Comparison of ENCODE assay signal across 8 mouse cellular contexts in genomic region chr6:128479463-128480454, GRCm38 (mm10). TPM values are rescaled to one million over a fixed set of nuclear protein-coding genes. Genes with fewer than 3 reads are reported as not detected.
DNase-seq lines count a peak whose midpoint lies in the region; ATAC-seq and TF ChIP-seq lines count a peak whose summit lies in the region.

No protein-coding gene starts in this region.

- H3K27me3 ChIP-seq in hindbrain, postnatal 0 days (ENCODE audit: insufficient read depth, low read length), result no peaks in the 10 kb centered on the region

- no peaks in the 10 kb centered on the region for H3K36me3 ChIP-seq in hindbrain, postnatal 0 days (ENCODE audit: insufficient read depth, low read length)

- no peak overlapping the region for H3K9ac ChIP-seq in hindbrain, postnatal 0 days (replicated peaks; ENCODE audit: low read length)

- peak; percentile 97 for DNase-seq in ZHBTc4 (ENCODE audit: low read depth, low spot score)
- DNase-seq in cerebellum, postnatal 4 days (ENCODE audit: low spot score in 2 of 2), result peak; percentile 96 to 98
- DNase-seq in gastrocnemius, adult 2 months, result peak; percentile 96
- DNase-seq in hindbrain, postnatal 0 days (ENCODE audit: low spot score), result peak; percentile 95
- peak; percentile 97 to 100 for DNase-seq in left cerebral cortex, adult 18-20 months (ENCODE audit: low spot score in 2 of 2)
- DNase-seq in lung, postnatal 4 days, result peak; percentile 89 to 96
- peak; percentile 95 for DNase-seq in retina, postnatal 7 days (ENCODE audit: low read depth, low spot score)
- peak; percentile 88 to 92 for DNase-seq in urinary bladder, adult 18-20 months (ENCODE audit: low spot score in 2 of 2)

- no peaks in the 10 kb centered on the region for H3K4me1 ChIP-seq in hindbrain, postnatal 0 days (ENCODE audit: insufficient read depth, low read length)

- peak; percentile 100 for TF ChIP-seq CTCF in gastrocnemius, adult 2 months (IDR thresholded peaks at IDR 0.05)
- TF ChIP-seq CTCF in hindbrain, postnatal 0 days (IDR thresholded peaks at IDR 0.05; ENCODE audit: low read depth), result peak; percentile 98

- peak; percentile 96 for ATAC-seq in hindbrain, postnatal 0 days

- H3K9me3 ChIP-seq in hindbrain, postnatal 0 days (ENCODE audit: low read length), result no peaks in the 10 kb centered on the region

- H3K27ac ChIP-seq in gastrocnemius, adult 2 months, result no peak overlapping the region
- H3K27ac ChIP-seq in hindbrain, postnatal 0 days, result no peak overlapping the region

- WGBS in hindbrain, postnatal 0 days, result 14% methylated on average over 26 of the region's 26 CpGs

- intact Hi-C loops in gastrocnemius, adult 2 months (cut with DNase I), result loop anchor here (1.0 kb wide), 1 partner anchor 33 kb away; no protein-coding TSS in a partner anchor

- H3K4me2 ChIP-seq in hindbrain, postnatal 0 days (ENCODE audit: low read depth, low read length), result peak overlapping the region; percentile 44

- peak overlapping the region; percentile 55 for H3K4me3 ChIP-seq in gastrocnemius, adult 2 months
- H3K4me3 ChIP-seq in hindbrain, postnatal 0 days (ENCODE audit: low read length), result peak overlapping the region; percentile 15

RNA-seq across cellular contexts. Expression of gene Fkbp4, which starts 41.3 kb away (rescaled TPM):
- total RNA-seq in gastrocnemius, adult 2 months (2021), result 100 to 1,000 TPM; 105 to 165 TPM
- total RNA-seq in hindbrain, postnatal 0 days (2014; rRNA removed), result 161 and 164 TPM in 2 replicates
- 238 and 246 TPM in 2 replicates for polyA plus RNA-seq in hindbrain, postnatal 0 days (2015; fragmentation: Nextera tagmentation; extraction: Ambion mirVana)
- total RNA-seq in left cerebral cortex, adult 18-20 months (2021), result 100 to 1,000 TPM; 124 to 128 TPM

RNA-seq across cellular contexts. Expression of gene Pzp, which starts 46.8 kb away (rescaled TPM):
- total RNA-seq in gastrocnemius, adult 2 months (2021), result not detected
- total RNA-seq in hindbrain, postnatal 0 days (2014; rRNA removed), result 0.14 TPM in 1 of 2 replicates, not detected in the other
- 0.03 and 0.18 TPM in 2 replicates for polyA plus RNA-seq in hindbrain, postnatal 0 days (2015; fragmentation: Nextera tagmentation; extraction: Ambion mirVana)
- not detected for total RNA-seq in left cerebral cortex, adult 18-20 months (2021)

RNA-seq across cellular contexts. Expression of gene Itfg2, which starts 55.0 kb away (rescaled TPM):
- total RNA-seq in gastrocnemius, adult 2 months (2021), result 10 to 100 TPM; 15.3 to 16.3 TPM
- total RNA-seq in hindbrain, postnatal 0 days (2014; rRNA removed), result 33.7 and 80.8 TPM in 2 replicates
- polyA plus RNA-seq in hindbrain, postnatal 0 days (2015; fragmentation: Nextera tagmentation; extraction: Ambion mirVana), result 34.0 and 34.1 TPM in 2 replicates
- total RNA-seq in left cerebral cortex, adult 18-20 months (2021), result 10 to 100 TPM; 24.1 to 25.0 TPM
